ENCODE assay signal across 8 mouse cellular contexts in genomic region chrX:21293666-21294065, GRCm38 (mm10).
DNase-seq lines count a peak whose midpoint lies in the region; ATAC-seq lines count a peak whose summit lies in the region.

No protein-coding gene starts in this region.

- H3K4me2 ChIP-seq in heart, embryonic 12.5 days, result no peak overlapping the region

- H3K9ac ChIP-seq in heart, embryonic 12.5 days, result no peak overlapping the region

- WGBS in heart, embryonic 12.5 days, result 21% methylated on average over 5 of the region's 5 CpGs

- H3K4me3 ChIP-seq in heart, embryonic 12.5 days, result no peak overlapping the region

- H3K36me3 ChIP-seq in heart, embryonic 12.5 days, result no peaks in the 10 kb centered on the region

- 0 out of 2 replicates have a peak, but pooled peaks cover 2% of the 10 kb centered on the region for H3K9me3 ChIP-seq in heart, embryonic 12.5 days (replicated peaks)

- no peak for ATAC-seq in heart, embryonic 12.5 days (ENCODE audit: insufficient number of reproducible peaks, low FRiP score)

- H3K27ac ChIP-seq in heart, embryonic 12.5 days (ENCODE audit: poor library complexity, severe bottlenecking), result no peak overlapping the region

- DNase-seq in heart, adult 8-10 months (ENCODE audit: low spot score), result peak; percentile 13
- peak; percentile 52 for DNase-seq in right cerebral cortex, postnatal 4 days
- DNase-seq in right cerebral cortex, postnatal 10 days (ENCODE audit: low spot score in 2 of 2), result no peak
- DNase-seq in c-Kit-positive CD71-positive TER-119-positive erythroid progenitor cells, embryonic 14.5 days (ENCODE audit: low spot score), result peak; percentile 4
- peak; percentile 29 for DNase-seq in kidney, postnatal 14 days
- peak; percentile 16 for DNase-seq in retina, adult 2 months (ENCODE audit: low read depth, low spot score)
- DNase-seq in yolk sac, embryonic 10.5 days (ENCODE audit: low spot score), result no peak

- H3K4me1 ChIP-seq in heart, embryonic 12.5 days (replicated peaks), result no peaks in the 10 kb centered on the region

- H3K27me3 ChIP-seq in heart, embryonic 12.5 days (replicated peaks), result no peaks in the 10 kb centered on the region

Comparison
In these comparisons a context has a peak if more than half of its experiments do, and no peak if none do; other contexts are left out.
1. DNase-seq: peak in heart, adult 8-10 months (single experiment), right cerebral cortex, postnatal 4 days (single experiment), c-Kit-positive CD71-positive TER-119-positive erythroid progenitor cells, embryonic 14.5 days (single experiment), kidney, postnatal 14 days (single experiment) and retina, adult 2 months (single experiment); none in right cerebral cortex, postnatal 10 days (0 of 2) and yolk sac, embryonic 10.5 days (single experiment).